Mouse (Mus musculus) spleen, embryonic (tissue): ENCODE data around the gene Tst.

Source experiments
- CTCF ChIA-PET: fragments of 350-600 bp; sonication (Branson Sonifier 250); formaldehyde crosslinking; loops from one replicate; lab custom pipeline; 2022; lab: Charles Lee

The Tst gene

GRCm38 (mm10) chr15:78405517-78406211 is at the start of gene Tst:
Gene Tst, minus strand, starts transcription at chr15:78405907.
- CTCF ChIA-PET = no interaction called here

GRCm38 (mm10) chr15:78455168-78455567 is 49.5 kb upstream of the Tst start:
- CTCF ChIA-PET = no interaction called here

GRCm38 (mm10) chr15:78452929-78453328 is 47.2 kb upstream of the Tst start:
- CTCF ChIA-PET = interaction anchor here (0.6 kb wide), 1 partner anchor 183 kb away, joined by 9 read pairs; no protein-coding TSS in a partner anchor

- CTCF ChIA-PET = no interaction called here
These were observed 45.5 kb upstream of the Tst start for GRCm38 (mm10) chr15:78451201-78451600.

- CTCF ChIA-PET = interaction anchor here (0.6 kb wide), 2 partner anchors 275 to 571 kb away, joined by 4 read pairs; no protein-coding TSS in a partner anchor
These were observed 44.7 kb upstream of the Tst start for GRCm38 (mm10) chr15:78450419-78450768.

GRCm38 (mm10) chr15:78449694-78450418 is 44.1 kb upstream of the Tst start:
- CTCF ChIA-PET = interaction anchor here (0.6 to 0.7 kb wide), 3 partner anchors 274 to 571 kb away, joined by 4 to 9 read pairs (median 4); no protein-coding TSS in a partner anchor

GRCm38 (mm10) chr15:78449131-78449530 is 43.4 kb upstream of the Tst start:
- CTCF ChIA-PET = interaction anchor here (0.6 to 0.7 kb wide), 2 partner anchors 85 to 473 kb away, joined by 4 to 9 read pairs; no protein-coding TSS in a partner anchor

GRCm38 (mm10) chr15:78447746-78448535 is 42.2 kb upstream of the Tst start:
- CTCF ChIA-PET = interaction anchor here (0.6 to 1.0 kb wide), 4 partner anchors 81 to 138 kb away, joined by 3 read pairs; no protein-coding TSS in a partner anchor

- CTCF ChIA-PET = interaction anchor here (0.7 to 1.0 kb wide), 3 partner anchors 82 to 191 kb away, joined by 3 read pairs; no protein-coding TSS in a partner anchor
These were observed 41.4 kb upstream of the Tst start for GRCm38 (mm10) chr15:78447121-78447520.

GRCm38 (mm10) chr15:78443857-78444256 is 38.1 kb upstream of the Tst start:
- CTCF ChIA-PET = interaction anchor here (0.6 kb wide), 1 partner anchor 325 kb away, joined by 6 read pairs; no protein-coding TSS in a partner anchor

- CTCF ChIA-PET = no interaction called here
These were observed 36.5 kb upstream of the Tst start for GRCm38 (mm10) chr15:78442231-78442630.

- CTCF ChIA-PET = interaction anchor here (0.7 kb wide), 1 partner anchor 117 kb away, joined by 21 read pairs; no protein-coding TSS in a partner anchor
These were observed 33.3 kb upstream of the Tst start for GRCm38 (mm10) chr15:78438973-78439372.

- CTCF ChIA-PET = interaction anchor here (0.7 kb wide), 1 partner anchor 116 kb away, joined by 21 read pairs; no protein-coding TSS in a partner anchor
These were observed 32.8 kb upstream of the Tst start for GRCm38 (mm10) chr15:78438505-78438904.

GRCm38 (mm10) chr15:78438018-78438394 is 32.3 kb upstream of the Tst start:
- CTCF ChIA-PET = interaction anchor here (0.7 kb wide), 1 partner anchor 116 kb away, joined by 21 read pairs; no protein-coding TSS in a partner anchor

GRCm38 (mm10) chr15:78437237-78438017 is 31.7 kb upstream of the Tst start:
- CTCF ChIA-PET = interaction anchor here (0.5 kb wide), 1 partner anchor 1017 kb away, joined by 3 read pairs; no protein-coding TSS in a partner anchor

- CTCF ChIA-PET = interaction anchor here (0.5 kb wide), 1 partner anchor 1017 kb away, joined by 3 read pairs; no protein-coding TSS in a partner anchor
These were observed 30.9 kb upstream of the Tst start for GRCm38 (mm10) chr15:78436380-78437192.

- CTCF ChIA-PET = no interaction called here
These were observed 30.0 kb upstream of the Tst start for GRCm38 (mm10) chr15:78435681-78436080.

GRCm38 (mm10) chr15:78434896-78435520 is 29.3 kb upstream of the Tst start:
- CTCF ChIA-PET = interaction anchor here (0.6 kb wide), 1 partner anchor 254 kb away, joined by 8 read pairs; no protein-coding TSS in a partner anchor
